Mouse (Mus musculus) MEL (cell line): ENCODE data around the gene Tmem33.
A peak's percentile ranks its signal among the peaks of the same experiment; 100 is the strongest.

Source experiments
- CTCF ChIP-seq, 3 experiments: IDR thresholded peaks in 2 of 3; conservative IDR thresholded peaks in 1 of 3; 2 replicates each; pipeline ENCODE4 v1.5.1; 2011 to 2012; ENCODE audit warnings: low read length in 3 of 3, low read depth in 2 of 3, mild to moderate bottlenecking in 2 of 3, improper control_type of control experiment in 1 of 3, inconsistent platforms in 1 of 3, mixed read lengths in 1 of 3, moderate library complexity in 1 of 3; ENCODE audit not compliant: control insufficient read depth in 1 of 3, insufficient read depth in 1 of 3, poor library complexity in 1 of 3, severe bottlenecking in 1 of 3
- EP300 ChIP-seq, 2 experiments: IDR thresholded peaks; 2 replicates each; pipeline ENCODE4 v1.6.1; 2011; ENCODE audit warnings: improper control_type of control experiment in 2 of 2, low read length in 2 of 2, low read depth in 1 of 2, mild to moderate bottlenecking in 1 of 2
- GABPA ChIP-seq: IDR thresholded peaks from 2 replicates; pipeline ENCODE4 v1.6.1; 2012; ENCODE audit warnings: low read depth, mild to moderate bottlenecking, inconsistent platforms, low read length, improper control_type of control experiment, moderate library complexity
- POLR2A ChIP-seq, 2 experiments: IDR thresholded peaks; 2 replicates each; pipeline ENCODE4 v1.6.1; 2011 to 2012; ENCODE audit warnings: low read length in 2 of 2, mild to moderate bottlenecking in 2 of 2, control low read depth in 1 of 2, improper control_type of control experiment in 1 of 2, low read depth in 1 of 2, moderate library complexity in 1 of 2; ENCODE audit not compliant: control insufficient read depth in 1 of 2, insufficient read depth in 1 of 2, poor library complexity in 1 of 2
- TAL1 ChIP-seq: IDR thresholded peaks from 2 replicates; pipeline ENCODE4 v1.6.1; 2012; ENCODE audit warnings: mild to moderate bottlenecking, inconsistent platforms, low read length, moderate library complexity, mixed read lengths
- TBP ChIP-seq: IDR thresholded peaks from 2 replicates; pipeline ENCODE4 v1.8.0; 2011; ENCODE audit warnings: low read depth, low read length, improper control_type of control experiment
- USF1 ChIP-seq: IDR thresholded peaks from 2 replicates; pipeline ENCODE4 v1.6.1; 2014; ENCODE audit warnings: low read depth, mild to moderate bottlenecking, inconsistent platforms, low read length, improper control_type of control experiment, moderate library complexity
- ZC3H11A ChIP-seq: IDR thresholded peaks from 2 replicates; pipeline ENCODE4 v1.6.1; 2012; ENCODE audit warnings: low read depth, mild to moderate bottlenecking, inconsistent platforms, low read length, improper control_type of control experiment

GRCm38 (mm10) chr5:67311811-67312521, 51.6 kb downstream of the Tmem33 start:
- TF ChIP-seq ZC3H11A (no peak), TBP (no peak), EP300 (IDR thresholded peaks at IDR 0.05; ENCODE audit: low read depth in 1 of 2, low read length in 2 of 2) (no peak), CTCF (IDR thresholded peaks at IDR 0.05 in 2 of 3, conservative IDR thresholded peaks at IDR 0.05 in 1 of 3; ENCODE audit: control insufficient read depth in 1 of 3, insufficient read depth in 1 of 3, low read depth in 2 of 3, low read length in 3 of 3, poor library complexity in 1 of 3, severe bottlenecking in 1 of 3) (peak in 1 of 3 experiments; percentile 22; a peak in 2 of 6 replicates), TAL1 (no peak), GABPA (no peak), POLR2A (IDR thresholded peaks at IDR 0.05; ENCODE audit: control insufficient read depth in 1 of 2, insufficient read depth in 1 of 2, low read depth in 1 of 2, low read length in 2 of 2, poor library complexity in 1 of 2) (no peak), USF1 (no peak)
